Mouse (Mus musculus): ENCODE measurements around the gene Blcap.

Blcap gene

GRCm38 (mm10) chr2:157559858-157560257 lies 11.2 kb downstream of the Blcap start, which contains the start of gene Nnat:
Gene Nnat (plus strand): TSS chr2:157560078.
- no peak for DNase-seq (ENCODE audit: low read depth)

GRCm38 (mm10) chr2:157559440-157559839 lies 11.6 kb downstream of the Blcap start:
- no peak for DNase-seq (ENCODE audit: low read depth)

GRCm38 (mm10) chr2:157558520-157558919 lies 12.6 kb downstream of the Blcap start:
- no peak for DNase-seq (ENCODE audit: low read depth)

- DNase-seq (ENCODE audit: low read depth) = no peak
Observed at GRCm38 (mm10) chr2:157558051-157558450, 13.0 kb downstream of the Blcap start.

- no peak for DNase-seq (ENCODE audit: low read depth)
Observed at GRCm38 (mm10) chr2:157556074-157556698, 14.9 kb downstream of the Blcap start.

GRCm38 (mm10) chr2:157552158-157552886 lies 18.8 kb downstream of the Blcap start:
- DNase-seq (ENCODE audit: low read depth) = no peak

GRCm38 (mm10) chr2:157550292-157550691 lies 20.8 kb downstream of the Blcap start:
- DNase-seq (ENCODE audit: low read depth) = no peak

- no peak for DNase-seq (ENCODE audit: low read depth)
Observed at GRCm38 (mm10) chr2:157546686-157547085, 24.4 kb downstream of the Blcap start.

- DNase-seq (ENCODE audit: low read depth) = no peak
Observed at GRCm38 (mm10) chr2:157544333-157544888, 26.7 kb downstream of the Blcap start.

GRCm38 (mm10) chr2:157542415-157542814 lies 28.7 kb downstream of the Blcap start:
- DNase-seq (ENCODE audit: low read depth) = no peak

GRCm38 (mm10) chr2:157541631-157542030 lies 29.4 kb downstream of the Blcap start:
- DNase-seq (ENCODE audit: low read depth) = no peak

- no peak for DNase-seq (ENCODE audit: low read depth)
Observed at GRCm38 (mm10) chr2:157540953-157541569, 30.0 kb downstream of the Blcap start.

- DNase-seq (ENCODE audit: low read depth) = peak; percentile 11
Observed at GRCm38 (mm10) chr2:157540073-157540952, 30.8 kb downstream of the Blcap start.

- DNase-seq (ENCODE audit: low read depth) = no peak
Observed at GRCm38 (mm10) chr2:157537118-157537517, 34.0 kb downstream of the Blcap start.

GRCm38 (mm10) chr2:157536476-157537081 lies 34.5 kb downstream of the Blcap start:
- DNase-seq (ENCODE audit: low read depth) = no peak

GRCm38 (mm10) chr2:157534163-157534562 lies 36.9 kb downstream of the Blcap start:
- DNase-seq (ENCODE audit: low read depth) = no peak

- DNase-seq (ENCODE audit: low read depth) = no peak
Observed at GRCm38 (mm10) chr2:157531681-157532426, 39.2 kb downstream of the Blcap start.

GRCm38 (mm10) chr2:157530056-157530955 lies 40.8 kb downstream of the Blcap start:
- no peak for DNase-seq (ENCODE audit: low read depth)

GRCm38 (mm10) chr2:157522556-157522955 lies 48.5 kb downstream of the Blcap start:
- DNase-seq (ENCODE audit: low read depth) = no peak

GRCm38 (mm10) chr2:157520496-157520895 lies 50.6 kb downstream of the Blcap start:
- no peak for DNase-seq (ENCODE audit: low read depth)

Data from c-Kit-positive CD71-positive TER-119-negative erythroid progenitor cells, embryonic 14.5 days (primary cell).